Mouse (Mus musculus): ENCODE results near the gene Manbal.

DNA sequence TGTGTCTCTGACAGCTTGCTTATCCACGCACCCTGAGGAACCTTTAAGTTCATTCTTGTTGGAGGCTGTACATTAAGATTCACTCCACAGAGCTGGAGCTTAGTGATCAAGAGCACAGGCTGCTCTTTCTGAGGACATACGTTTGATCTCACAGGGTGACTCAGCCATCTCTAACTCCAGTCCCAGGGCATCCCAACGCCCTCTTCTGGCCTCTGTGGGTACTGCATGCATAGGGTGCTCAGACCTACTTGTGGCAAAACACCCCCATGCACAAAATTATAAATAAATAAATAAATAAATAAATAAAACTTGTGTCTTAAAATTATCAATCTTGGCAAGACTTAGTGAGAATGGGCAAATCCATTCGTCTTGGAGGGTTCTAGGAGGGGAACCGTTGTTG lies 28.7 kb upstream of the Manbal start:
- TF ChIP-seq CTCF (IDR thresholded peaks at IDR 0.05; ENCODE audit: borderline replicate concordance, control insufficient read depth, extremely low read depth, insufficient read depth, low read length, poor library complexity) (peak; percentile 43; the same call in 1 of the 2 replicates), POLR2A (IDR thresholded peaks at IDR 0.05; ENCODE audit: control insufficient read depth, extremely low read depth, insufficient read depth, low read length, poor library complexity) (no peak)

Measured in thymus, adult 2 months (tissue).